Mouse (Mus musculus): ENCODE data around the gene Rfx4. TPM values are rescaled to one million over a fixed set of nuclear protein-coding genes. Genes with fewer than 3 reads are reported as not detected.

Rfx4 gene
- polyA plus RNA-seq, 1 experiment from 2014 or later: 0.05 TPM

- Histone ChIP-seq H3K4me1 (replicated peaks; ENCODE audit: insufficient read depth, low read length) (no peaks in the 10 kb centered on the region), H3K9me3 (replicated peaks; ENCODE audit: low read length) (no peaks in the 10 kb centered on the region), H3K4me3 (replicated peaks; ENCODE audit: low read depth, low read length) (no peak overlapping the region), H3K4me2 (ENCODE audit: low read length) (no peak overlapping the region), H3K27me3 (ENCODE audit: insufficient read depth, low read length) (no peaks in the 10 kb centered on the region), H3K9ac (ENCODE audit: low read depth, low read length) (no peak overlapping the region), H3K27ac (no peak overlapping the region), H3K36me3 (ENCODE audit: insufficient read depth, low read length) (no peaks in the 10 kb centered on the region)
- TF ChIP-seq CTCF (IDR thresholded peaks at IDR 0.05; ENCODE audit: low read depth): no peak
- 83% methylated on average over 3 of the region's 3 CpGs for WGBS
- no peak for ATAC-seq (replicated peaks; ENCODE audit: low FRiP score, low read depth)
- no peak for DNase-seq (ENCODE audit: low spot score)
Observed at GRCm38 (mm10) chr10:84805576-84805975, 49.7 kb downstream of the Rfx4 start.

- Histone ChIP-seq H3K9ac (ENCODE audit: low read depth, low read length) (no peak overlapping the region), H3K27me3 (ENCODE audit: insufficient read depth, low read length) (no peaks in the 10 kb centered on the region), H3K9me3 (replicated peaks; ENCODE audit: low read length) (no peaks in the 10 kb centered on the region), H3K4me1 (replicated peaks; ENCODE audit: insufficient read depth, low read length) (no peaks in the 10 kb centered on the region), H3K4me3 (replicated peaks; ENCODE audit: low read depth, low read length) (no peak overlapping the region), H3K4me2 (ENCODE audit: low read length) (no peak overlapping the region), H3K27ac (no peak overlapping the region), H3K36me3 (ENCODE audit: insufficient read depth, low read length) (no peaks in the 10 kb centered on the region)
- TF ChIP-seq CTCF (IDR thresholded peaks at IDR 0.05; ENCODE audit: low read depth): no peak
- ATAC-seq (replicated peaks; ENCODE audit: low FRiP score, low read depth): no peak
- 88% methylated on average over 9 of the region's 9 CpGs for WGBS
- DNase-seq (ENCODE audit: low spot score): no peak
Observed at GRCm38 (mm10) chr10:84807206-84807605, 51.3 kb downstream of the Rfx4 start.

GRCm38 (mm10) chr10:84810030-84810849 lies 54.4 kb downstream of the Rfx4 start:
- no peak for ATAC-seq (replicated peaks; ENCODE audit: low FRiP score, low read depth)
- no peaks in the 10 kb centered on the region for H3K36me3 ChIP-seq (ENCODE audit: insufficient read depth, low read length)
- H3K9me3 ChIP-seq (replicated peaks; ENCODE audit: low read length): no peaks in the 10 kb centered on the region
- no peaks in the 10 kb centered on the region for H3K4me1 ChIP-seq (replicated peaks; ENCODE audit: insufficient read depth, low read length)
- no peaks in the 10 kb centered on the region for H3K27me3 ChIP-seq (ENCODE audit: insufficient read depth, low read length)
- WGBS: 77% methylated on average over 8 of the region's 8 CpGs
- H3K4me3 ChIP-seq (replicated peaks; ENCODE audit: low read depth, low read length): no peak overlapping the region
- no peak overlapping the region for H3K27ac ChIP-seq
- TF ChIP-seq CTCF (IDR thresholded peaks at IDR 0.05; ENCODE audit: low read depth): no peak
- DNase-seq (ENCODE audit: low spot score): no peak
- no peak overlapping the region for H3K9ac ChIP-seq (ENCODE audit: low read depth, low read length)
- H3K4me2 ChIP-seq (ENCODE audit: low read length): no peak overlapping the region

GRCm38 (mm10) chr10:84811171-84811912 lies 55.5 kb downstream of the Rfx4 start:
- Histone ChIP-seq H3K9ac (ENCODE audit: low read depth, low read length) (no peak overlapping the region), H3K4me2 (ENCODE audit: low read length) (no peak overlapping the region), H3K36me3 (ENCODE audit: insufficient read depth, low read length) (no peaks in the 10 kb centered on the region), H3K27me3 (ENCODE audit: insufficient read depth, low read length) (no peaks in the 10 kb centered on the region), H3K4me3 (replicated peaks; ENCODE audit: low read depth, low read length) (no peak overlapping the region), H3K4me1 (replicated peaks; ENCODE audit: insufficient read depth, low read length) (no peaks in the 10 kb centered on the region), H3K9me3 (replicated peaks; ENCODE audit: low read length) (no peaks in the 10 kb centered on the region), H3K27ac (no peak overlapping the region)
- ATAC-seq (replicated peaks; ENCODE audit: low FRiP score, low read depth) (no peak), DNase-seq (ENCODE audit: low spot score) (no peak)
- TF ChIP-seq CTCF (IDR thresholded peaks at IDR 0.05; ENCODE audit: low read depth): no peak
- 89% methylated on average over 11 of the region's 11 CpGs for WGBS

- ATAC-seq (replicated peaks; ENCODE audit: low FRiP score, low read depth): no peak
- no peak for TF ChIP-seq CTCF (IDR thresholded peaks at IDR 0.05; ENCODE audit: low read depth)
- 75% methylated on average over 2 of the region's 2 CpGs for WGBS
- Histone ChIP-seq H3K36me3 (ENCODE audit: insufficient read depth, low read length) (no peaks in the 10 kb centered on the region), H3K9ac (ENCODE audit: low read depth, low read length) (no peak overlapping the region), H3K4me2 (ENCODE audit: low read length) (no peak overlapping the region), H3K4me1 (replicated peaks; ENCODE audit: insufficient read depth, low read length) (no peaks in the 10 kb centered on the region), H3K4me3 (replicated peaks; ENCODE audit: low read depth, low read length) (no peak overlapping the region), H3K9me3 (replicated peaks; ENCODE audit: low read length) (no peaks in the 10 kb centered on the region), H3K27me3 (ENCODE audit: insufficient read depth, low read length) (no peaks in the 10 kb centered on the region), H3K27ac (no peak overlapping the region)
- DNase-seq (ENCODE audit: low spot score): no peak
Observed at GRCm38 (mm10) chr10:84811913-84812295, 56.0 kb downstream of the Rfx4 start.

GRCm38 (mm10) chr10:84815676-84816436 lies 60.0 kb downstream of the Rfx4 start:
- Histone ChIP-seq H3K4me1 (replicated peaks; ENCODE audit: insufficient read depth, low read length) (no peaks in the 10 kb centered on the region), H3K4me3 (replicated peaks; ENCODE audit: low read depth, low read length) (no peak overlapping the region), H3K4me2 (ENCODE audit: low read length) (no peak overlapping the region), H3K9ac (ENCODE audit: low read depth, low read length) (no peak overlapping the region), H3K9me3 (replicated peaks; ENCODE audit: low read length) (no peaks in the 10 kb centered on the region), H3K27ac (no peak overlapping the region), H3K27me3 (ENCODE audit: insufficient read depth, low read length) (no peaks in the 10 kb centered on the region), H3K36me3 (ENCODE audit: insufficient read depth, low read length) (no peaks in the 10 kb centered on the region)
- no peak for ATAC-seq (replicated peaks; ENCODE audit: low FRiP score, low read depth)
- 62% methylated on average over 4 of the region's 4 CpGs for WGBS
- DNase-seq (ENCODE audit: low spot score): peak; percentile 42
- no peak for TF ChIP-seq CTCF (IDR thresholded peaks at IDR 0.05; ENCODE audit: low read depth)

Data from kidney, postnatal 0 days (tissue).